Mouse (Mus musculus): ENCODE data around the gene Vmn2r116.
"Not testable (repeated sequence)": the region's sequence is repeated elsewhere in the genome, so short reads cannot be mapped to it uniquely, and the experiment has no call there.

Vmn2r116 gene

DNA sequence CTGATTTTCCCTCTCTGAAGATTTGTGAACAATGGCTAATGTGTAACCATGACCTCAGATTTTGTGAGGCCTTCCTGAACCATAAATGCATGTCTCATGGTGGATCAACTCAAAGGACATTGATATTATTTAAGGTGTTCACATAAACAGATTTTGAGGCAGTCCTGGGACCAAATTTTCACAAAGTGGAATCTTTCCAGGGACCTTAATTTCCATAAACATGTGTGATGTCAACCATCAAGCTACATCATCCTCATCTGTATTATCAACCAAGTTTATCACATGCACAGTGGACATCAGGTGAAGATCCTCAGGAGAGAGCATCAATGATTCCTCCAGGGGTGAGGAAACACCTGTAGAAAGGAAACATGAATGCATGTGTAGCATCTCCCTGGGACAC lies at the start of gene Vmn2r116:
Gene Vmn2r116 (plus strand): TSS at position 301 of the 400 bp plus-strand sequence.
- DNase-seq (ENCODE audit: low spot score): not testable (repeated sequence)

DNA sequence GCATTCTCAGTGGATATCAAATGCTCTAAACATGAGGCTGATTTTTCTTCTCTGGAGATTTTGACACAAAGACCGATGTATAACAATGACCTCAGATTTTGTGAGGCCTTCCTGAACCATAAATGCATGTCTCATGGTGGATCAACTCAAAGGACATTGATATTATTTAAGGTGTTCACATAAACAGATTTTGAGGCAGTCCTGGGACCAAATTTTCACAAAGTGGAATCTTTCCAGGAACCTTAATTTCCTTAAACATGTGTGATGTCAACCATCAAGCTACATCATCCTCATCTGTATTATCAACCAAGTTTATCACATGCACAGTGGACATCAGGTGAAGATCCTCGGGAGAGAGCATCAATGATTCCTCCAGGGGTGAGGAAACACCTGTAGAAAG lies 41.0 kb upstream of the Vmn2r116 start, which contains the start of gene Vmn2r115:
Gene Vmn2r115 (plus strand): TSS at position 301 of the 400 bp plus-strand sequence.
- not testable (repeated sequence) for DNase-seq (ENCODE audit: low spot score)

DNA sequence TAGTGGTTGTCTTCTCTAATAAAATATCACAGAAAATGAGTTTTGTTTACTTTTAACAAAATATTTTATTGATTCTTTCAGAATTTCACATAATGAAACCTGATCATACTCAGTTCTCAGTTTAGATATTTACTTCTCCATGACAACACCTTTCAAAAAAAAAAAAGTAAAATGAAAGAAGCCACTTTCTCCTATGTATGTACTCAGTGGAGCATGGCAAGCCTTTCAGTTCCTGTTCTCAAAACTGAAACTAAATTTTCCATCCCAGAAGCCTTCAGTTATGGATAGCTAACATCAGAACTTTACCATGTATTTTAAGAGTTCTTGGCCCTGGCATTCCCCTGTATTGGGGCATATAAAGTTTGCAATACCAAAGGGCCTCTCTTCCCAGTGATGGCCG lies 32.8 kb upstream of the Vmn2r116 start:
- DNase-seq (ENCODE audit: low spot score): no peak

DNA sequence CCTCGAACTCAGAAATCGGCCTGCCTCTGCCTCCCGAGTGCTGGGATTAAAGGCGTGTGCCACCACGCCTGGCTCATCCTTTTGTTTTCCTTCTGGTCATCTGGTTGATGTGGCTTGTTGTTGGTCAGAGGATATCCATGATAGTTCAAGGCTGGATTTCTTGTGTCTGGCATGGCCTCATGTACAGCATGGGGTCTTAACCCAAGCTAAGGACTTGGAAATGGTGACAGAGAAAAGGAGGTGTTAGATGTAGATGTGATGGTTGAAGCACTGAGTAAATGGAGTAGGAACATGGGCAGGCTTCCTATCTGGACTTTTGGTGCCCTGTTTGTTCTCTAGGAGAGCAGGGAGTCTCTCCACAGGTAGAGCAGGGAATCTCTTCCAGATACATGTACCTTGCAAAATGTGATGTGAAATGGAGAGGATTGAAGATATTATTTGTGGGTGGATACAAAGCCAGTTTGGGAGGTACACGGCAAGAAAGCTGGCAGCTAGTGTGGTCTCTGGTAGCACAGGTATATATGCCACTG lies 48.8 kb downstream of the Vmn2r116 start:
- no peak for DNase-seq (ENCODE audit: low spot score)

Measured in left cerebral cortex, adult 11 months (tissue).